Mouse (Mus musculus): ENCODE results near the gene Khnyn. TPM values are rescaled to one million over a fixed set of nuclear protein-coding genes. Genes with fewer than 3 reads are reported as not detected.

Gene Khnyn
- polyA plus RNA-seq, 1 experiment = 1.3 TPM

GRCm38 (mm10) chr14:55853621-55854285 is 31.0 kb upstream of the Khnyn start, which contains the start of gene Nynrin:
TSS of gene Nynrin (plus strand) at chr14:55854010.
- H3K4me3 ChIP-seq (replicated peaks) = peak within 1 kb of the TSS; percentile 55
- no peaks in the 10 kb centered on the region for H3K36me3 ChIP-seq (ENCODE audit: control insufficient read depth)
- no peaks in the 10 kb centered on the region for H3K9me3 ChIP-seq (ENCODE audit: control insufficient read depth, low read length)
- TF ChIP-seq GATA1 (IDR thresholded peaks at IDR 0.05; ENCODE audit: low read length) (no peak), TAL1 (IDR thresholded peaks at IDR 0.05; ENCODE audit: low read length) (no peak)
- peaks cover 29% of the 10 kb centered on the region for H3K27me3 ChIP-seq (ENCODE audit: control insufficient read depth)
- peaks cover 21% of the 10 kb centered on the region for H3K4me1 ChIP-seq (ENCODE audit: control insufficient read depth)

- Histone ChIP-seq H3K9me3 (ENCODE audit: control insufficient read depth, low read length) (no peaks in the 10 kb centered on the region), H3K4me1 (ENCODE audit: control insufficient read depth) (peaks cover 21% of the 10 kb centered on the region), H3K27me3 (ENCODE audit: control insufficient read depth) (peaks cover 29% of the 10 kb centered on the region), H3K36me3 (ENCODE audit: control insufficient read depth) (no peaks in the 10 kb centered on the region), H3K4me3 (replicated peaks) (peak overlapping the region; percentile 55)
- no peak for TF ChIP-seq TAL1 (IDR thresholded peaks at IDR 0.05; ENCODE audit: low read length)
- TF ChIP-seq GATA1 (IDR thresholded peaks at IDR 0.05; ENCODE audit: low read length) = no peak
Observed at GRCm38 (mm10) chr14:55854406-55855100, 30.2 kb upstream of the Khnyn start.

GRCm38 (mm10) chr14:55855101-55855561 is 29.6 kb upstream of the Khnyn start:
- Histone ChIP-seq H3K36me3 (ENCODE audit: control insufficient read depth) (no peaks in the 10 kb centered on the region), H3K27me3 (ENCODE audit: control insufficient read depth) (peaks cover 29% of the 10 kb centered on the region), H3K9me3 (ENCODE audit: control insufficient read depth, low read length) (no peaks in the 10 kb centered on the region), H3K4me3 (replicated peaks) (peak overlapping the region; percentile 55), H3K4me1 (ENCODE audit: control insufficient read depth) (peaks cover 21% of the 10 kb centered on the region)
- TF ChIP-seq GATA1 (IDR thresholded peaks at IDR 0.05; ENCODE audit: low read length) (no peak), TAL1 (IDR thresholded peaks at IDR 0.05; ENCODE audit: low read length) (no peak)

- Histone ChIP-seq H3K36me3 (ENCODE audit: control insufficient read depth) (no peaks in the 10 kb centered on the region), H3K27me3 (ENCODE audit: control insufficient read depth) (peaks cover 26% of the 10 kb centered on the region), H3K4me3 (replicated peaks) (no peak overlapping the region), H3K4me1 (ENCODE audit: control insufficient read depth) (peaks cover 16% of the 10 kb centered on the region), H3K9me3 (ENCODE audit: control insufficient read depth, low read length) (no peaks in the 10 kb centered on the region)
- TF ChIP-seq TAL1 (IDR thresholded peaks at IDR 0.05; ENCODE audit: low read length) (no peak), GATA1 (IDR thresholded peaks at IDR 0.05; ENCODE audit: low read length) (no peak)
Observed at GRCm38 (mm10) chr14:55857588-55857987, 27.2 kb upstream of the Khnyn start.

- H3K36me3 ChIP-seq (ENCODE audit: control insufficient read depth) = peaks cover 5% of the 10 kb centered on the region; the same call in 1 of the 2 replicates
- no peak for TF ChIP-seq GATA1 (IDR thresholded peaks at IDR 0.05; ENCODE audit: low read length)
- TF ChIP-seq TAL1 (IDR thresholded peaks at IDR 0.05; ENCODE audit: low read length) = no peak
- no peaks in the 10 kb centered on the region for H3K9me3 ChIP-seq (ENCODE audit: control insufficient read depth, low read length)
- H3K4me3 ChIP-seq (replicated peaks) = no peak overlapping the region
- no peaks in the 10 kb centered on the region for H3K27me3 ChIP-seq (ENCODE audit: control insufficient read depth)
- no peaks in the 10 kb centered on the region for H3K4me1 ChIP-seq (ENCODE audit: control insufficient read depth)
Observed at GRCm38 (mm10) chr14:55862186-55862585, 22.6 kb upstream of the Khnyn start.

- H3K27me3 ChIP-seq (ENCODE audit: control insufficient read depth) = no peaks in the 10 kb centered on the region
- no peaks in the 10 kb centered on the region for H3K9me3 ChIP-seq (ENCODE audit: control insufficient read depth, low read length)
- TF ChIP-seq GATA1 (IDR thresholded peaks at IDR 0.05; ENCODE audit: low read length) (no peak), TAL1 (IDR thresholded peaks at IDR 0.05; ENCODE audit: low read length) (no peak)
- no peaks in the 10 kb centered on the region for H3K4me1 ChIP-seq (ENCODE audit: control insufficient read depth)
- no peak overlapping the region for H3K4me3 ChIP-seq (replicated peaks)
- H3K36me3 ChIP-seq (ENCODE audit: control insufficient read depth) = peaks cover 5% of the 10 kb centered on the region; the same call in 1 of the 2 replicates
Observed at GRCm38 (mm10) chr14:55862970-55863369, 21.8 kb upstream of the Khnyn start.

- H3K27me3 ChIP-seq (ENCODE audit: control insufficient read depth) = no peaks in the 10 kb centered on the region
- H3K4me1 ChIP-seq (ENCODE audit: control insufficient read depth) = no peaks in the 10 kb centered on the region
- no peak overlapping the region for H3K4me3 ChIP-seq (replicated peaks)
- TF ChIP-seq TAL1 (IDR thresholded peaks at IDR 0.05; ENCODE audit: low read length) = no peak
- peaks cover 5% of the 10 kb centered on the region; the same call in 1 of the 2 replicates for H3K36me3 ChIP-seq (ENCODE audit: control insufficient read depth)
- no peaks in the 10 kb centered on the region for H3K9me3 ChIP-seq (ENCODE audit: control insufficient read depth, low read length)
Observed at GRCm38 (mm10) chr14:55863773-55864172, 21.0 kb upstream of the Khnyn start.

GRCm38 (mm10) chr14:55866962-55867361 is 17.8 kb upstream of the Khnyn start:
- Histone ChIP-seq H3K27me3 (ENCODE audit: control insufficient read depth) (no peaks in the 10 kb centered on the region), H3K4me3 (replicated peaks) (no peak overlapping the region), H3K9me3 (ENCODE audit: control insufficient read depth, low read length) (no peaks in the 10 kb centered on the region), H3K36me3 (ENCODE audit: control insufficient read depth) (peaks cover 20% of the 10 kb centered on the region; the same call in 1 of the 2 replicates), H3K4me1 (ENCODE audit: control insufficient read depth) (no peaks in the 10 kb centered on the region)
- no peak for TF ChIP-seq TAL1 (IDR thresholded peaks at IDR 0.05; ENCODE audit: low read length)
- TF ChIP-seq GATA1 (IDR thresholded peaks at IDR 0.05; ENCODE audit: low read length) = no peak

Measured in erythroblast, embryonic 14.5 days (primary cell).